Mouse (Mus musculus) E14TG2a.4 (cell line): Measurements from ENCODE around the gene Ell3.

ENCODE experiments used
- CTCF ChIP-seq: conservative IDR thresholded peaks from 2 replicates; pipeline ENCODE4 v1.5.1; 2014; ENCODE audit warnings: low read length
- NANOG ChIP-seq: IDR thresholded peaks from 2 replicates; pipeline ENCODE4 v1.6.1; 2014; ENCODE audit warnings: borderline replicate concordance, low read length, mixed read lengths

- no peak for TF ChIP-seq CTCF
- no peak for TF ChIP-seq NANOG
Measured at GRCm38 (mm10) chr2:121443068-121443349, 1.1 kb downstream of the Ell3 start.
